Mouse (Mus musculus) ES-E14 (cell line): ENCODE data around the gene Rreb1. TPM values are rescaled to one million over a fixed set of nuclear protein-coding genes. Genes with fewer than 3 reads are reported as not detected.

Source experiments
- DNase-seq: peaks from one replicate; pipeline ENCODE4 v3.0.0-alpha.2; 2013; ENCODE audit warnings: low read depth, low spot score
- H3K27ac ChIP-seq: 2 replicates; pipeline ENCODE4 v1.5.1; 2012; ENCODE audit warnings: low read depth, mild to moderate bottlenecking, low read length, moderate library complexity, mixed read lengths; ENCODE audit not compliant: poor library complexity, insufficient read depth, severe bottlenecking
- H3K36me3 ChIP-seq: 2 replicates; pipeline ENCODE4 v1.6.1; 2012; ENCODE audit warnings: mild to moderate bottlenecking, low read length, moderate library complexity, mixed read lengths; ENCODE audit not compliant: control insufficient read depth, poor library complexity, insufficient read depth, severe bottlenecking
- H3K4me1 ChIP-seq, 2 experiments: fragments of 150-350 bp in 1 of 2; sonication (generic) in 1 of 2; 2 replicates each; pipeline ENCODE4 v1.6.1; 2012; ENCODE audit warnings: low read length in 2 of 2, mild to moderate bottlenecking in 1 of 2, mixed read lengths in 1 of 2; ENCODE audit not compliant: control insufficient read depth in 2 of 2, insufficient read depth in 2 of 2, poor library complexity in 1 of 2
- H3K4me3 ChIP-seq, 2 experiments: fragments of 150-350 bp in 1 of 2; sonication (generic) in 1 of 2; 2 replicates each; pipeline ENCODE4 v1.5.1; 2012; ENCODE audit warnings: low read length in 2 of 2, low read depth in 1 of 2, mild to moderate bottlenecking in 1 of 2, mixed read lengths in 1 of 2; ENCODE audit not compliant: insufficient read depth in 1 of 2, poor library complexity in 1 of 2, severe bottlenecking in 1 of 2
- H3K9ac ChIP-seq: 2 replicates; pipeline ENCODE4 v1.6.1; 2012; ENCODE audit warnings: low read depth, mild to moderate bottlenecking, low read length, mixed read lengths; ENCODE audit not compliant: poor library complexity, insufficient read depth, severe bottlenecking
- H3K9me3 ChIP-seq: fragments of 150-350 bp; sonication (generic); 2 replicates; pipeline ENCODE4 v1.6.1; 2012; ENCODE audit warnings: low read depth, mild to moderate bottlenecking, low read length; ENCODE audit not compliant: control insufficient read depth, insufficient read depth
- CHD2 ChIP-seq: IDR thresholded peaks from 2 replicates; pipeline ENCODE4 v1.6.1; 2014; ENCODE audit warnings: mild to moderate bottlenecking, low read depth, low read length, inconsistent platforms
- HCFC1 ChIP-seq: IDR thresholded peaks from 2 replicates; pipeline ENCODE4 v1.6.1; 2012; ENCODE audit warnings: low read length, inconsistent platforms, borderline replicate concordance; ENCODE audit not compliant: insufficient read depth
- MAFK ChIP-seq: IDR thresholded peaks from 2 replicates; pipeline ENCODE4 v1.6.1; 2014; ENCODE audit warnings: mild to moderate bottlenecking, low read depth, low read length, inconsistent platforms; ENCODE audit not compliant: insufficient read depth
- ZC3H11A ChIP-seq: IDR thresholded peaks from 2 replicates; pipeline ENCODE4 v1.6.1; 2012; ENCODE audit warnings: low read depth, mild to moderate bottlenecking, inconsistent platforms, low read length, borderline replicate concordance
- ZNF384 ChIP-seq: IDR thresholded peaks from 2 replicates; pipeline ENCODE4 v1.6.1; 2012; ENCODE audit warnings: low read depth, low read length, inconsistent platforms
- in situ Hi-C, 2 experiments: fragments of 600-800 bp; cut with MboI; formaldehyde crosslinking; loops; one replicate each; pipeline ENCODE4 v1.15.1; 2025; ENCODE audit warnings: low sequenced_read_pairs in 2 of 2, inconsistent platforms in 1 of 2; ENCODE audit not compliant: unreplicated experiment in 2 of 2
- total RNA-seq: library from RNA; depleted of rRNA; stranded (reverse); fragments of 300-350 nt; gene quantifications from 2 replicates; pipeline ENCODE4 v1.2.3, GENCODE M21; 2012

Rreb1 gene
- total RNA-seq, 1 experiment = 14.7 TPM

DNA sequence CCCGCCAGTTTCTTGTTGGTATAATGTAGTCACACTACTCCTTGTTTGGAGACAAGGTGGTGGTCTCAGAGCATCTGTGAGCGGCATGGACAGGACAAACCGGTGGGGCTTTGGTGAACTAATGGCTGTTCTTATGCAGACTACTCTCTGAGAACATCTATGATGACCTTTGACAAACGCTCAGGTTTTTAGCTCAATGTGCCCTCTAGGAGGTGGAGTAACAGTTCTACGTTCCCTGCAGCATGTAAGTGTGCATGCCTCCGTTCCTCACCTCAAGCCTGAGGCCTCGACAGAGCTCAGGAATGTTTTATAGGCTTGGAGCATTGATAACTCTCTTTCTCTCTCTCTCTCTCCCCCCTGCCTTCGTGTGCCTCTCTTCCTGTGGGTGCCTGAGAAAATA is 116.6 kb downstream of the Rreb1 start:
- H3K9me3 ChIP-seq = no peaks in the 10 kb centered on the region
- no peak overlapping the region for H3K9ac ChIP-seq
- H3K4me1 ChIP-seq = no peaks in the 10 kb centered on the region
- H3K4me3 ChIP-seq = no peak overlapping the region
- peaks cover 16% of the 10 kb centered on the region for H3K36me3 ChIP-seq
- DNase-seq = no peak
- no peak overlapping the region for H3K27ac ChIP-seq
- in situ Hi-C loops = no loop called here
- TF ChIP-seq ZC3H11A (no peak), MAFK (no peak), ZNF384 (no peak), CHD2 (no peak), HCFC1 (no peak)

DNA sequence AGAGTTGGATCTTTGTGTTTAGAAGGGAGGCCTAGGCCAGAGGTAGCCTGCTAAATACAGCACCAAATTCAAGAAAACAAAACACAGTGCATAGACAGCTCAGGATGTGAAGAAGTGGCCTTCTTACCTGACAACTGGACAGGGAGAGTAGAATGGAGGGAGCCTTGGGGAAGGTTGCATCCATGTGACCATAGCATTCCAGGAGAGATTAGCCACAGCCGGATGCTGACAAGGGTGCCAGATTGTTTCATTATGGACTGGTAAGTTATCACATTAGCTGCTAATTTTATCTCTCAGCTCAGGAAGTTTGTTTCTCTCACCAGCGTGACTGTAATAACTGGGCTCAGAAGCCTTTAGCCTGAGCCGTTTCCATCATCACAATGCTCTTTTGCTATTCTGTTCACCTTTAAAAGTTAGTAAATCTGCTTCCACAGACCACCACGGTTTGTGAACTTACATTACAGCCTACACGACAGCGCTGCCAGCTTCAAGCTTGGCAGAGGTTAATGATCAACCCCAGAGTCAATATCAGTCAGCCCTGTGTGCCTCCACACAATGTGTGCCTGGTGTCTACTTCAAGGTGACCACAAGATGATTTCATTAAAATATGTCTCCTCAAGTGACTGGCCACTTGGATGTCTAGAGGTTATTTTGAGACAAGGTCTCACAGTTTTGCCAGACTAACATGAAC is 117.5 kb downstream of the Rreb1 start:
- TF ChIP-seq CHD2 (no peak), ZC3H11A (no peak), ZNF384 (no peak), HCFC1 (no peak), MAFK (no peak)
- no peak overlapping the region for H3K4me3 ChIP-seq
- H3K9me3 ChIP-seq = no peaks in the 10 kb centered on the region
- in situ Hi-C loops = no loop called here
- H3K36me3 ChIP-seq = peaks cover 14% of the 10 kb centered on the region
- no peak overlapping the region for H3K27ac ChIP-seq
- H3K9ac ChIP-seq = no peak overlapping the region
- DNase-seq = no peak
- H3K4me1 ChIP-seq = no peaks in the 10 kb centered on the region

DNA sequence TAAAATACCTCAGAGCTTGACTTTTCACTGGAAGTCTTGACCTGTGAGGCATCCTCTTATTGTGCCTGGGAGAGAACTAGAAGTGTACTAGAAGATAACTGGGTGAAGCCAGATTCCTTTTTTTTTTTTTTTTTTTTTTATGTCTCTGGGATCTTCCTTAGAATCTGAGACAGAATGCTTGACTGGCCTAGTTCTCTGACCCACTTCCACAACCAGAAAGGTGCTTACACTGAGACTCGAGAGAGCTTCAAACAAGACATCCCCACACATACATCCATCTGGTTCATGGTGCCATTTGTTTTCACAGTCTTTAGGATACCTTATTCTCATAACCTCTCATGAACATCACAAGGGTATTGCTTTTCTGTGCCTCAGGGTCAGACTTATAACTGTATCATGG is 118.2 kb downstream of the Rreb1 start:
- H3K36me3 ChIP-seq = peaks cover 14% of the 10 kb centered on the region
- in situ Hi-C loops = no loop called here
- no peaks in the 10 kb centered on the region for H3K9me3 ChIP-seq
- DNase-seq = no peak
- TF ChIP-seq MAFK = no peak
- TF ChIP-seq CHD2 = no peak
- TF ChIP-seq HCFC1 = no peak
- TF ChIP-seq ZC3H11A = no peak
- no peak for TF ChIP-seq ZNF384
- no peak overlapping the region for H3K4me3 ChIP-seq
- H3K9ac ChIP-seq = no peak overlapping the region
- H3K4me1 ChIP-seq = no peaks in the 10 kb centered on the region
- H3K27ac ChIP-seq = no peak overlapping the region

DNA sequence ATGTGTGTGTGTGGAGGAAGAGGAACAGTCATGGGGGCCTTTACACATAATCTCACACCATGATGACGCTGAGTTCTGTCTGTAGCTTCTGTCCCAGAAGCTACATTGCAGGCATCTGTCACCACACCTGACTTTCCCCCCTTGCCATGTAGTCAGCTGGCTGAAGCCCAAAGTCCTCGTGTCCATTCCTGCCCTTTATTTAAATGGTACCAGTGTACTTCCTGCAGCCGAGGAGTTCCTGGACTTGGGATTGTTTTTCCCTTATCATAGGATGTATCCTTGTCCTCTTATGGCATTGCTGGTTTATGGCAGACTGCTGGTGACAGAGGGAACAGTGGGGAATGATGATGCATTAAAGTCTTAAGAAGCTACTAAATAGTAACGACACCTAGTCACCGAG is 120.6 kb downstream of the Rreb1 start:
- in situ Hi-C loops = no loop called here
- H3K27ac ChIP-seq = no peak overlapping the region
- no peak for DNase-seq
- no peak for TF ChIP-seq MAFK
- TF ChIP-seq HCFC1 = no peak
- no peak for TF ChIP-seq ZNF384
- TF ChIP-seq ZC3H11A = no peak
- TF ChIP-seq CHD2 = no peak
- H3K4me3 ChIP-seq = no peak overlapping the region
- H3K9ac ChIP-seq = no peak overlapping the region
- H3K9me3 ChIP-seq = no peaks in the 10 kb centered on the region
- H3K36me3 ChIP-seq = peaks cover 14% of the 10 kb centered on the region
- H3K4me1 ChIP-seq = no peaks in the 10 kb centered on the region

DNA sequence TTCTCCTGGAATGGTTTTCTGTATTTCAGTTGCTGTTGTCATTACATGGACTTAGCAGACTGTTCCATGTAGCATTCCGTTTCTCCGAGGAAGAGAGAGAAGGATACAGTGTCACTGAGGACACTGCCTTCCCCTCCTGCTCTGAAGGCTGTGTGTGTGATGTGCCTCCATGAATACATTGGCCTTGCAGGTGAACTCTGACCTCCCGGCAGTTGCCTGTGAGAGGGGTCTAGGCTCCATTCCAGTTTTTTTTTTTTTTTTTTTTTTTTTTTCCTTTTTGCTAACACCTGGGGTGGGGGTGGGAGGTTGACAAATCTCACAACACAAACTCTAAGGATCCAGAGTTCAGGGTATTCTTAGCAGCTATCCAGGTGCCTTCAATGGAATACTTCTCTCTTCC is 124.8 kb downstream of the Rreb1 start:
- Histone ChIP-seq H3K4me1 (no peaks in the 10 kb centered on the region), H3K9ac (no peak overlapping the region), H3K4me3 (no peak overlapping the region), H3K36me3 (peaks cover 5% of the 10 kb centered on the region), H3K27ac (no peak overlapping the region), H3K9me3 (no peaks in the 10 kb centered on the region)
- TF ChIP-seq CHD2 (no peak), ZNF384 (no peak), HCFC1 (no peak), MAFK (no peak), ZC3H11A (no peak)
- no peak for DNase-seq
- in situ Hi-C loops = no loop called here
